In genomic region chrX:101254740-101255139, GRCm38 (mm10) we compare ENCODE assay signal across 7 mouse cellular contexts. TPM values are rescaled to one million over a fixed set of nuclear protein-coding genes. Genes with fewer than 3 reads are reported as not detected.
DNase-seq lines count a peak whose midpoint lies in the region; ATAC-seq lines count a peak whose summit lies in the region.

No protein-coding gene starts in this region.

- no peaks in the 10 kb centered on the region for H3K4me1 ChIP-seq in lung, embryonic 15.5 days
- no peaks in the 10 kb centered on the region for H3K4me1 ChIP-seq in embryonic facial prominence, embryonic 11.5 days (ENCODE audit: control insufficient read depth, insufficient read depth, low read length)
- peaks cover 14% of the 10 kb centered on the region; the same call in 1 of the 2 replicates for H3K4me1 ChIP-seq in hindbrain, embryonic 10.5 days (replicated peaks)
- H3K4me1 ChIP-seq in liver, embryonic 16.5 days (ENCODE audit: control insufficient read depth, low read depth, low read length), result peaks cover 3% of the 10 kb centered on the region
- no peaks in the 10 kb centered on the region for H3K4me1 ChIP-seq in stomach, embryonic 16.5 days (ENCODE audit: control insufficient read depth, insufficient read depth, low read length)

- WGBS in lung, embryonic 15.5 days, result 19% methylated on average over 26 of the region's 26 CpGs
- 11% methylated on average over 26 of the region's 26 CpGs for WGBS in embryonic facial prominence, embryonic 11.5 days
- WGBS in hindbrain, embryonic 10.5 days, result 13% methylated on average over 23 of the region's 26 CpGs
- 11% methylated on average over 26 of the region's 26 CpGs for WGBS in liver, embryonic 16.5 days (ENCODE audit: insufficient replicate concordance)
- 18% methylated on average over 26 of the region's 26 CpGs for WGBS in stomach, embryonic 16.5 days

- peak; percentile 17; the same call in 1 of the 2 replicates for ATAC-seq in lung, embryonic 15.5 days (ENCODE audit: borderline replicate concordance, extremely low read depth, low FRiP score, low TSS enrichment)
- ATAC-seq in embryonic facial prominence, embryonic 11.5 days (replicated peaks; ENCODE audit: insufficient number of reproducible peaks, low FRiP score, low TSS enrichment, low read depth), result peak; percentile 40; the same call in 1 of the 2 replicates
- ATAC-seq in liver, embryonic 16.5 days (ENCODE audit: low read depth), result peak; percentile 10; the same call in 1 of the 2 replicates
- ATAC-seq in stomach, embryonic 16.5 days (ENCODE audit: insufficient read depth, low FRiP score), result peak; percentile 20; the same call in 1 of the 2 replicates

- peak overlapping the region; percentile 57 for H3K27ac ChIP-seq in lung, embryonic 15.5 days
- H3K27ac ChIP-seq in embryonic facial prominence, embryonic 11.5 days (replicated peaks; ENCODE audit: low read depth, low read length), result 0 out of 2 replicates have a peak overlapping the region, but pooled peaks have one; percentile 20
- peak overlapping the region; percentile 87 for H3K27ac ChIP-seq in hindbrain, embryonic 10.5 days
- peak overlapping the region; percentile 75 for H3K27ac ChIP-seq in liver, embryonic 16.5 days (ENCODE audit: low read length)
- H3K27ac ChIP-seq in stomach, embryonic 16.5 days (ENCODE audit: low read length), result peak overlapping the region; percentile 42

- H3K4me2 ChIP-seq in lung, embryonic 15.5 days, result peak overlapping the region; percentile 73
- H3K4me2 ChIP-seq in embryonic facial prominence, embryonic 11.5 days (ENCODE audit: low read depth, low read length), result peak overlapping the region; percentile 54
- peak overlapping the region; percentile 68 for H3K4me2 ChIP-seq in liver, embryonic 16.5 days (ENCODE audit: low read depth, low read length)
- peak overlapping the region; percentile 61 for H3K4me2 ChIP-seq in stomach, embryonic 16.5 days (ENCODE audit: low read depth, low read length)

- H3K9me3 ChIP-seq in lung, embryonic 15.5 days, result no peaks in the 10 kb centered on the region
- H3K9me3 ChIP-seq in embryonic facial prominence, embryonic 11.5 days (replicated peaks; ENCODE audit: control insufficient read depth, low read length), result no peaks in the 10 kb centered on the region
- H3K9me3 ChIP-seq in hindbrain, embryonic 10.5 days, result no peaks in the 10 kb centered on the region
- H3K9me3 ChIP-seq in liver, embryonic 16.5 days (replicated peaks; ENCODE audit: control insufficient read depth, low read length), result no peaks in the 10 kb centered on the region
- no peaks in the 10 kb centered on the region for H3K9me3 ChIP-seq in stomach, embryonic 16.5 days (replicated peaks; ENCODE audit: control insufficient read depth, low read length)

- H3K9ac ChIP-seq in lung, embryonic 15.5 days, result peak overlapping the region; percentile 51
- H3K9ac ChIP-seq in embryonic facial prominence, embryonic 11.5 days (replicated peaks; ENCODE audit: low read length), result peak overlapping the region; percentile 55
- H3K9ac ChIP-seq in liver, embryonic 16.5 days (ENCODE audit: low read depth, low read length), result peak overlapping the region; percentile 85
- peak overlapping the region; percentile 72 for H3K9ac ChIP-seq in stomach, embryonic 16.5 days (ENCODE audit: low read length)

- no peak for DNase-seq in lung, postnatal 14 days
- DNase-seq in embryonic facial prominence, embryonic 11.5 days (ENCODE audit: low spot score), result no peak
- DNase-seq in hindbrain, embryonic 10.5 days (ENCODE audit: low spot score), result no peak
- DNase-seq in ovary, postnatal 14 days (ENCODE audit: low spot score), result no peak

- H3K4me3 ChIP-seq in lung, embryonic 15.5 days, result peak overlapping the region; percentile 55
- peak overlapping the region; percentile 52 for H3K4me3 ChIP-seq in embryonic facial prominence, embryonic 11.5 days (ENCODE audit: low read depth, low read length)
- H3K4me3 ChIP-seq in hindbrain, embryonic 10.5 days, result peak overlapping the region; percentile 59
- peak overlapping the region; percentile 72 for H3K4me3 ChIP-seq in liver, embryonic 16.5 days (ENCODE audit: low read depth, low read length)
- H3K4me3 ChIP-seq in stomach, embryonic 16.5 days (replicated peaks; ENCODE audit: low read length), result peak overlapping the region; percentile 60

- no peaks in the 10 kb centered on the region for H3K36me3 ChIP-seq in lung, embryonic 15.5 days
- H3K36me3 ChIP-seq in embryonic facial prominence, embryonic 11.5 days (replicated peaks; ENCODE audit: control insufficient read depth, insufficient read depth, low read depth, low read length), result no peaks in the 10 kb centered on the region
- peaks cover 10% of the 10 kb centered on the region; the same call in 1 of the 2 replicates for H3K36me3 ChIP-seq in hindbrain, embryonic 10.5 days
- H3K36me3 ChIP-seq in liver, embryonic 16.5 days (ENCODE audit: control insufficient read depth, insufficient read depth), result peaks cover 6% of the 10 kb centered on the region
- H3K36me3 ChIP-seq in stomach, embryonic 16.5 days (ENCODE audit: control insufficient read depth, insufficient read depth, low read length), result no peaks in the 10 kb centered on the region

- H3K27me3 ChIP-seq in lung, embryonic 15.5 days, result no peaks in the 10 kb centered on the region
- H3K27me3 ChIP-seq in embryonic facial prominence, embryonic 11.5 days (ENCODE audit: control insufficient read depth, insufficient read depth, low read length), result no peaks in the 10 kb centered on the region
- peaks cover 23% of the 10 kb centered on the region for H3K27me3 ChIP-seq in hindbrain, embryonic 10.5 days (ENCODE audit: insufficient read depth, poor library complexity, severe bottlenecking)
- H3K27me3 ChIP-seq in liver, embryonic 16.5 days (ENCODE audit: control insufficient read depth, insufficient read depth, low read depth, low read length), result no peaks in the 10 kb centered on the region
- H3K27me3 ChIP-seq in stomach, embryonic 16.5 days (ENCODE audit: control insufficient read depth, insufficient read depth, low read length), result no peaks in the 10 kb centered on the region; the same call in 1 of the 2 replicates

RNA-seq across cellular contexts. Expression of gene Foxo4, which starts 0.4 kb away (rescaled TPM):
- polyA plus RNA-seq in lung, embryonic 15.5 days (2015; fragmentation: Nextera tagmentation; extraction: Ambion mirVana), result 1.9 and 2.0 TPM in 2 replicates
- polyA plus RNA-seq in embryonic facial prominence, embryonic 11.5 days (2014; fragmentation: Nextera tagmentation; extraction: Ambion mirVana), result 4.3 and 4.6 TPM in 2 replicates
- 1.3 and 2.3 TPM in 2 replicates for polyA plus RNA-seq in hindbrain, embryonic 10.5 days (2016; fragmentation: Nextera tagmentation; extraction: Ambion mirVana)
- 1.2 and 1.7 TPM in 2 replicates for polyA plus RNA-seq in liver, embryonic 16.5 days (2015; fragmentation: Nextera tagmentation; extraction: Ambion mirVana)
- 2.1 and 2.5 TPM in 2 replicates for polyA plus RNA-seq in stomach, embryonic 16.5 days (2015; fragmentation: Nextera tagmentation; extraction: Ambion mirVana)

RNA-seq across cellular contexts. Expression of gene Gm614, which starts 9.1 kb away (rescaled TPM):
- not detected in 2 replicates for polyA plus RNA-seq in lung, embryonic 15.5 days (2015; fragmentation: Nextera tagmentation; extraction: Ambion mirVana)
- not detected in 2 replicates for polyA plus RNA-seq in embryonic facial prominence, embryonic 11.5 days (2014; fragmentation: Nextera tagmentation; extraction: Ambion mirVana)
- polyA plus RNA-seq in hindbrain, embryonic 10.5 days (2016; fragmentation: Nextera tagmentation; extraction: Ambion mirVana), result not detected in 2 replicates
- not detected in 2 replicates for polyA plus RNA-seq in liver, embryonic 16.5 days (2015; fragmentation: Nextera tagmentation; extraction: Ambion mirVana)
- not detected in 2 replicates for polyA plus RNA-seq in stomach, embryonic 16.5 days (2015; fragmentation: Nextera tagmentation; extraction: Ambion mirVana)

RNA-seq across cellular contexts. Expression of gene Il2rg, which starts 13.3 kb away (rescaled TPM):
- 19.4 and 27.6 TPM in 2 replicates for polyA plus RNA-seq in lung, embryonic 15.5 days (2015; fragmentation: Nextera tagmentation; extraction: Ambion mirVana)
- polyA plus RNA-seq in embryonic facial prominence, embryonic 11.5 days (2014; fragmentation: Nextera tagmentation; extraction: Ambion mirVana), result 3.9 and 4.1 TPM in 2 replicates
- polyA plus RNA-seq in hindbrain, embryonic 10.5 days (2016; fragmentation: Nextera tagmentation; extraction: Ambion mirVana), result 4.8 and 5.0 TPM in 2 replicates
- polyA plus RNA-seq in liver, embryonic 16.5 days (2015; fragmentation: Nextera tagmentation; extraction: Ambion mirVana), result 7.3 and 8.2 TPM in 2 replicates
- 11.8 and 12.6 TPM in 2 replicates for polyA plus RNA-seq in stomach, embryonic 16.5 days (2015; fragmentation: Nextera tagmentation; extraction: Ambion mirVana)

RNA-seq across cellular contexts. Expression of gene Gm20489, which starts 14.1 kb away (rescaled TPM):
- polyA plus RNA-seq in lung, embryonic 15.5 days (2015; fragmentation: Nextera tagmentation; extraction: Ambion mirVana), result not detected in 2 replicates
- not detected in 2 replicates for polyA plus RNA-seq in embryonic facial prominence, embryonic 11.5 days (2014; fragmentation: Nextera tagmentation; extraction: Ambion mirVana)
- not detected in 2 replicates for polyA plus RNA-seq in hindbrain, embryonic 10.5 days (2016; fragmentation: Nextera tagmentation; extraction: Ambion mirVana)
- not detected in 2 replicates for polyA plus RNA-seq in liver, embryonic 16.5 days (2015; fragmentation: Nextera tagmentation; extraction: Ambion mirVana)
- not detected in 2 replicates for polyA plus RNA-seq in stomach, embryonic 16.5 days (2015; fragmentation: Nextera tagmentation; extraction: Ambion mirVana)

RNA-seq across cellular contexts. Expression of gene Med12, which starts 19.1 kb away (rescaled TPM):
- 29.5 and 32.3 TPM in 2 replicates for polyA plus RNA-seq in lung, embryonic 15.5 days (2015; fragmentation: Nextera tagmentation; extraction: Ambion mirVana)
- 27.8 and 32.3 TPM in 2 replicates for polyA plus RNA-seq in embryonic facial prominence, embryonic 11.5 days (2014; fragmentation: Nextera tagmentation; extraction: Ambion mirVana)
- 34.7 and 38.6 TPM in 2 replicates for polyA plus RNA-seq in hindbrain, embryonic 10.5 days (2016; fragmentation: Nextera tagmentation; extraction: Ambion mirVana)
- polyA plus RNA-seq in liver, embryonic 16.5 days (2015; fragmentation: Nextera tagmentation; extraction: Ambion mirVana), result 21.6 and 25.5 TPM in 2 replicates
- 30.3 and 30.9 TPM in 2 replicates for polyA plus RNA-seq in stomach, embryonic 16.5 days (2015; fragmentation: Nextera tagmentation; extraction: Ambion mirVana)

Comparison
In these comparisons a context has a peak if more than half of its experiments do, and no peak if none do; other contexts are left out.
1. H3K27ac ChIP-seq: peak in every context shown above with its lines; median percentile 87 in hindbrain, embryonic 10.5 days; 75 in liver, embryonic 16.5 days; 57 in lung, embryonic 15.5 days; 42 in stomach, embryonic 16.5 days; 20 in embryonic facial prominence, embryonic 11.5 days.